Mouse (Mus musculus): ENCODE results near the gene Aacs.

GRCm38 (mm10) chr5:125475030-125475429 is 584 bp upstream of the Aacs start:
- no peak for TF ChIP-seq CTCF (IDR thresholded peaks at IDR 0.05; ENCODE audit: low read depth)
- TF ChIP-seq EP300 (optimal IDR thresholded peaks at IDR 0.05), result no peak
